Mouse (Mus musculus) kidney, postnatal 25 days (tissue): ENCODE measurements around the gene Rrp36.
A peak's percentile ranks its signal among the peaks of the same experiment; 100 is the strongest.

Experiments used
- DNase-seq, 2 experiments: peaks; one replicate each; pipeline ENCODE4 v3.0.0; 2021; ENCODE audit warnings: mixed read lengths in 2 of 2

Gene Rrp36

GRCm38 (mm10) chr17:46645561-46646321 lies 28.4 kb downstream of the Rrp36 start, which contains the start of the genes Klc4 and Mrpl2:
Klc4 (minus strand) TSS chr17:46646022.
Mrpl2 (plus strand) TSS chr17:46646229.
- DNase-seq = peak; percentile 99

GRCm38 (mm10) chr17:46644916-46645475 lies 29.2 kb downstream of the Rrp36 start:
- peak; percentile 93 to 96 for DNase-seq

- no peak for DNase-seq
These were observed 29.9 kb downstream of the Rrp36 start for GRCm38 (mm10) chr17:46644152-46644805.

- no peak for DNase-seq
These were observed 32.1 kb downstream of the Rrp36 start for GRCm38 (mm10) chr17:46642060-46642459.

- no peak for DNase-seq
These were observed 34.2 kb downstream of the Rrp36 start for GRCm38 (mm10) chr17:46639929-46640328.

- peak in 1 of 2 experiments; percentile 73 for DNase-seq
These were observed 37.2 kb downstream of the Rrp36 start for GRCm38 (mm10) chr17:46636831-46637523.

- DNase-seq = peak; percentile 66 to 76
These were observed 44.3 kb downstream of the Rrp36 start for GRCm38 (mm10) chr17:46629685-46630441.

- peak; percentile 75 to 84 for DNase-seq
These were observed 45.1 kb downstream of the Rrp36 start, which contains the start of gene Ptk7 for GRCm38 (mm10) chr17:46628791-46629684. Ptk7 (minus strand) TSS chr17:46629504.

- peak in 1 of 2 experiments; percentile 26 for DNase-seq
These were observed 45.7 kb downstream of the Rrp36 start for GRCm38 (mm10) chr17:46628471-46628790.

- no peak for DNase-seq
These were observed 46.7 kb downstream of the Rrp36 start for GRCm38 (mm10) chr17:46627409-46627808.

- peak in 1 of 2 experiments; percentile 24 for DNase-seq
These were observed 49.6 kb downstream of the Rrp36 start for GRCm38 (mm10) chr17:46624598-46624997.

- no peak for DNase-seq
These were observed 50.2 kb downstream of the Rrp36 start for GRCm38 (mm10) chr17:46623819-46624557.

- DNase-seq = no peak
These were observed 51.9 kb downstream of the Rrp36 start for GRCm38 (mm10) chr17:46622269-46622668.

GRCm38 (mm10) chr17:46621324-46621723 lies 52.8 kb downstream of the Rrp36 start:
- peak; percentile 67 to 71 for DNase-seq

- DNase-seq = no peak
These were observed 54.3 kb downstream of the Rrp36 start for GRCm38 (mm10) chr17:46619683-46620357.

- no peak for DNase-seq
These were observed 55.1 kb downstream of the Rrp36 start for GRCm38 (mm10) chr17:46618769-46619682.

GRCm38 (mm10) chr17:46618394-46618768 lies 55.8 kb downstream of the Rrp36 start:
- no peak for DNase-seq

- DNase-seq = no peak
These were observed 56.4 kb downstream of the Rrp36 start for GRCm38 (mm10) chr17:46617799-46618198.
